ENCODE assay signal across 19 mouse cellular contexts in the genomic region with DNA sequence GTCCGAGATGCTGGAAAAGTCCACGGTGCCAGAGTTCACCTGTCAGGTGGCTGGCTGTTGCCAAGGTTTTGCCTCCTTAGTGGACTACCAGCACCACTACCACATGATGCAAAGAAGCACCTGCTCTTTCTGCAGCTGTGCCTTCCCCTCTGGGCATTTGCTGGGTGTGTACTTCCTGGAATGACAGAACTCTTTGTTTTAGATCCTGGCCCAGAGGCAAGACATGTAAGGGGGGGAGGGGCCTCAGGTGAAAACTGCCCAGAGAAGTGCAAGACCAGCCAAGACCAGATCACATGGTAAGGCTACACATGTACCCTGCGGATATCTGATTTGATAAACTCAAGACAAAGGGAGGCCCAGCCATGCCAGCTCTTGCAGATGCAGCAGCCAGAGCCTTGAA.
DNase-seq lines count a peak whose midpoint lies in the region; ATAC-seq and TF ChIP-seq lines count a peak whose summit lies in the region.
"Had no signal": no experiment of that assay in that cellular context is flagged by ENCODE, and none has a peak within 500 bp of the region (broad histone marks: within the 10 kb centered on the region; RNA-seq: fewer than 3 reads in every experiment).

No protein-coding gene starts in this region.

- no peak overlapping the region for H3K9ac ChIP-seq in midbrain, embryonic 14.5 days (replicated peaks; ENCODE audit: low read length)
- no peak overlapping the region for H3K9ac ChIP-seq in midbrain, embryonic 15.5 days
- H3K9ac ChIP-seq in intestine, embryonic 15.5 days, result no peak overlapping the region
- no peak overlapping the region for H3K9ac ChIP-seq in stomach, postnatal 0 days (ENCODE audit: low read length)
- H3K9ac ChIP-seq: kidney, embryonic 15.5 days; liver, embryonic 14.5 days; midbrain, embryonic 12.5 days had no signal

- H3K4me1 ChIP-seq in midbrain, embryonic 14.5 days (ENCODE audit: control insufficient read depth, insufficient read depth, low read length), result no peaks in the 10 kb centered on the region
- H3K4me1 ChIP-seq in midbrain, embryonic 15.5 days, result no peaks in the 10 kb centered on the region
- no peaks in the 10 kb centered on the region for H3K4me1 ChIP-seq in intestine, embryonic 15.5 days (replicated peaks)
- H3K4me1 ChIP-seq in stomach, postnatal 0 days (replicated peaks; ENCODE audit: control insufficient read depth, insufficient read depth), result no peaks in the 10 kb centered on the region; the same call in 1 of the 2 replicates
- H3K4me1 ChIP-seq: heart, embryonic 10.5 days; kidney, embryonic 15.5 days; midbrain, embryonic 12.5 days had no signal

- H3K9me3 ChIP-seq in midbrain, embryonic 14.5 days (ENCODE audit: control insufficient read depth, low read length), result peaks cover 7% of the 10 kb centered on the region; the same call in 1 of the 2 replicates
- no peaks in the 10 kb centered on the region for H3K9me3 ChIP-seq in midbrain, embryonic 15.5 days
- no peaks in the 10 kb centered on the region for H3K9me3 ChIP-seq in intestine, embryonic 15.5 days
- no peaks in the 10 kb centered on the region for H3K9me3 ChIP-seq in stomach, postnatal 0 days (ENCODE audit: control insufficient read depth, low read length)
- H3K9me3 ChIP-seq: heart, embryonic 10.5 days; kidney, embryonic 15.5 days had no signal

- no peaks in the 10 kb centered on the region for H3K36me3 ChIP-seq in midbrain, embryonic 14.5 days (ENCODE audit: control insufficient read depth, insufficient read depth, low read length)
- no peaks in the 10 kb centered on the region for H3K36me3 ChIP-seq in midbrain, embryonic 15.5 days (replicated peaks)
- no peaks in the 10 kb centered on the region for H3K36me3 ChIP-seq in intestine, embryonic 15.5 days
- H3K36me3 ChIP-seq in stomach, postnatal 0 days (ENCODE audit: control insufficient read depth, insufficient read depth, low read length), result no peaks in the 10 kb centered on the region
- H3K36me3 ChIP-seq: heart, embryonic 10.5 days; kidney, embryonic 15.5 days; midbrain, embryonic 12.5 days had no signal

- H3K4me2 ChIP-seq in midbrain, embryonic 14.5 days (ENCODE audit: low read length), result no peak overlapping the region
- no peak overlapping the region for H3K4me2 ChIP-seq in midbrain, embryonic 15.5 days
- H3K4me2 ChIP-seq in intestine, embryonic 15.5 days (replicated peaks), result no peak overlapping the region
- H3K4me2 ChIP-seq in stomach, postnatal 0 days (replicated peaks; ENCODE audit: low read depth), result no peak overlapping the region
- H3K4me2 ChIP-seq: kidney, embryonic 15.5 days; midbrain, embryonic 12.5 days had no signal

- 0 out of 2 replicates have a peak, but pooled peaks have one; percentile 17 for ATAC-seq in midbrain, embryonic 14.5 days (ENCODE audit: low FRiP score, low TSS enrichment)
- ATAC-seq in midbrain, embryonic 15.5 days (replicated peaks), result no peak
- ATAC-seq in intestine, embryonic 15.5 days, result peak; percentile 92
- ATAC-seq in stomach, postnatal 0 days (ENCODE audit: low FRiP score, low TSS enrichment), result peak; percentile 92
- ATAC-seq: CD4-positive, CD25-positive, alpha-beta regulatory T cell, adult 4 months; forebrain, embryonic 16.5 days; hindbrain, postnatal 0 days had no signal

- no peak for TF ChIP-seq CTCF in stomach, postnatal 0 days (IDR thresholded peaks at IDR 0.05; ENCODE audit: low read depth)

- no peak overlapping the region for H3K27ac ChIP-seq in midbrain, embryonic 14.5 days (replicated peaks; ENCODE audit: low read depth, low read length)
- H3K27ac ChIP-seq in midbrain, embryonic 15.5 days, result no peak overlapping the region
- no peak overlapping the region for H3K27ac ChIP-seq in intestine, embryonic 15.5 days
- no peak overlapping the region for H3K27ac ChIP-seq in stomach, postnatal 0 days (replicated peaks)
- H3K27ac ChIP-seq: heart, embryonic 10.5 days; hindbrain, postnatal 0 days; kidney, embryonic 15.5 days; liver, embryonic 14.5 days; midbrain, embryonic 12.5 days had no signal

- no peak overlapping the region for H3K4me3 ChIP-seq in midbrain, embryonic 14.5 days (replicated peaks; ENCODE audit: low read depth, low read length)
- H3K4me3 ChIP-seq in midbrain, embryonic 15.5 days, result no peak overlapping the region
- H3K4me3 ChIP-seq in intestine, embryonic 15.5 days (replicated peaks), result no peak overlapping the region
- H3K4me3 ChIP-seq in stomach, postnatal 0 days (ENCODE audit: low read depth, low read length), result no peak overlapping the region
- H3K4me3 ChIP-seq: heart, embryonic 10.5 days; kidney, embryonic 15.5 days; midbrain, embryonic 12.5 days had no signal

- no peaks in the 10 kb centered on the region for H3K27me3 ChIP-seq in midbrain, embryonic 14.5 days (ENCODE audit: control insufficient read depth, insufficient read depth, low read length)
- H3K27me3 ChIP-seq in midbrain, embryonic 15.5 days (replicated peaks), result no peaks in the 10 kb centered on the region
- no peaks in the 10 kb centered on the region for H3K27me3 ChIP-seq in intestine, embryonic 15.5 days (replicated peaks)
- H3K27me3 ChIP-seq in stomach, postnatal 0 days (ENCODE audit: control insufficient read depth, insufficient read depth, low read length), result no peaks in the 10 kb centered on the region
- H3K27me3 ChIP-seq: kidney, embryonic 15.5 days; midbrain, embryonic 12.5 days had no signal

- DNase-seq in midbrain, embryonic 14.5 days, result no peak
- peak; percentile 94 for DNase-seq in R1 (ENCODE audit: low read depth, low spot score)
- peak; percentile 49 for DNase-seq in stomach, postnatal 0 days (ENCODE audit: low spot score)
- DNase-seq in frontal cortex, postnatal 36 days (ENCODE audit: low spot score in 2 of 2), result no peak
- DNase-seq in adrenal gland, adult 8-10 months, result no peak
- DNase-seq: adrenal gland, postnatal 14 days; cerebellum, adult 9-10 months; gastrocnemius, postnatal 10 days; left cerebral cortex, postnatal 4 days; right cerebral cortex, postnatal 14 days had no signal

- no peak for TF ChIP-seq EP300 in stomach, postnatal 0 days (optimal IDR thresholded peaks at IDR 0.05)

- 93% methylated on average over 3 of the region's 3 CpGs for WGBS in midbrain, embryonic 14.5 days
- whole genome bisulfite sequencing in midbrain, embryonic 15.5 days, result 84% methylated on average over 3 of the region's 3 CpGs
- 79% methylated on average over 3 of the region's 3 CpGs for WGBS in intestine, embryonic 15.5 days
- 61% methylated on average over 3 of the region's 3 CpGs for WGBS in stomach, postnatal 0 days

Comparison
In these comparisons a context has a peak if more than half of its experiments do, and no peak if none do; other contexts are left out.
1. DNase-seq: peak in R1 (single experiment) and stomach, postnatal 0 days (single experiment); none in midbrain, embryonic 14.5 days (single experiment), frontal cortex, postnatal 36 days (0 of 2) and adrenal gland, adult 8-10 months (single experiment).